Mouse (Mus musculus) erythroblast, embryonic 14.5 days (primary cell): Measurements from ENCODE around the gene Card19. TPM values are rescaled to one million over a fixed set of nuclear protein-coding genes. Genes with fewer than 3 reads are reported as not detected.

Experiments
- H3K27me3 ChIP-seq: 2 replicates; pipeline ENCODE4 v1.6.1; 2012; ENCODE audit warnings: inconsistent platforms; ENCODE audit not compliant: control insufficient read depth
- H3K36me3 ChIP-seq: 2 replicates; pipeline ENCODE4 v1.6.1; 2012; ENCODE audit warnings: mild to moderate bottlenecking, inconsistent platforms; ENCODE audit not compliant: control insufficient read depth
- H3K4me1 ChIP-seq: 2 replicates; pipeline ENCODE4 v1.6.1; 2012; ENCODE audit warnings: inconsistent platforms; ENCODE audit not compliant: control insufficient read depth
- H3K4me3 ChIP-seq: replicated peaks from 2 replicates; pipeline ENCODE3; 2012; ENCODE audit warnings: moderate library complexity, mild to moderate bottlenecking, inconsistent platforms
- H3K9me3 ChIP-seq: 2 replicates; pipeline ENCODE4 v1.6.1; 2012; ENCODE audit warnings: low read length, inconsistent platforms, mixed read lengths; ENCODE audit not compliant: control insufficient read depth
- GATA1 ChIP-seq: IDR thresholded peaks from 2 replicates; pipeline ENCODE4 v1.6.1; 2012; ENCODE audit warnings: low read length, inconsistent platforms, mixed read lengths
- TAL1 ChIP-seq: IDR thresholded peaks from 3 replicates; pipeline ENCODE4 v1.6.1; 2012; ENCODE audit warnings: low read length, inconsistent platforms, mixed read lengths
- polyA plus RNA-seq: library from polyadenylated mRNA; stranded (reverse); fragments of >175 nt; gene quantifications from 2 replicates; pipeline ENCODE4 v1.2.3, GENCODE M21; 2012

The Card19 gene
- polyA plus RNA-seq, 1 experiment: 0.32 TPM

- no peak overlapping the region for H3K4me3 ChIP-seq
- H3K36me3 ChIP-seq: no peaks in the 10 kb centered on the region
- H3K4me1 ChIP-seq: no peaks in the 10 kb centered on the region
- TF ChIP-seq GATA1: no peak
- TF ChIP-seq TAL1: no peak
- no peaks in the 10 kb centered on the region for H3K9me3 ChIP-seq
- no peaks in the 10 kb centered on the region for H3K27me3 ChIP-seq
These were observed 45.2 kb downstream of the Card19 start for GRCm38 (mm10) chr13:49170623-49171022.

GRCm38 (mm10) chr13:49169448-49170207 is 46.2 kb downstream of the Card19 start:
- Histone ChIP-seq H3K4me1 (no peaks in the 10 kb centered on the region), H3K9me3 (no peaks in the 10 kb centered on the region), H3K27me3 (no peaks in the 10 kb centered on the region), H3K4me3 (no peak overlapping the region), H3K36me3 (no peaks in the 10 kb centered on the region)
- TF ChIP-seq GATA1 (no peak), TAL1 (no peak)

- Histone ChIP-seq H3K4me1 (no peaks in the 10 kb centered on the region), H3K27me3 (peaks cover 3% of the 10 kb centered on the region), H3K9me3 (no peaks in the 10 kb centered on the region), H3K4me3 (no peak overlapping the region), H3K36me3 (no peaks in the 10 kb centered on the region)
- TF ChIP-seq TAL1 (no peak), GATA1 (no peak)
These were observed 48.8 kb downstream of the Card19 start for GRCm38 (mm10) chr13:49167081-49167480.

GRCm38 (mm10) chr13:49163645-49164044 is 52.2 kb downstream of the Card19 start:
- TF ChIP-seq GATA1: no peak
- no peak for TF ChIP-seq TAL1
- H3K27me3 ChIP-seq: peaks cover 3% of the 10 kb centered on the region
- no peak overlapping the region for H3K4me3 ChIP-seq
- no peaks in the 10 kb centered on the region for H3K9me3 ChIP-seq
- no peaks in the 10 kb centered on the region for H3K4me1 ChIP-seq
- H3K36me3 ChIP-seq: no peaks in the 10 kb centered on the region

- Histone ChIP-seq H3K4me1 (no peaks in the 10 kb centered on the region), H3K27me3 (peaks cover 3% of the 10 kb centered on the region), H3K36me3 (no peaks in the 10 kb centered on the region), H3K9me3 (no peaks in the 10 kb centered on the region), H3K4me3 (no peak overlapping the region)
- TF ChIP-seq GATA1 (no peak), TAL1 (no peak)
These were observed 53.1 kb downstream of the Card19 start for GRCm38 (mm10) chr13:49162722-49163121.

GRCm38 (mm10) chr13:49161236-49161635 is 54.6 kb downstream of the Card19 start:
- peaks cover 3% of the 10 kb centered on the region for H3K27me3 ChIP-seq
- no peak overlapping the region for H3K4me3 ChIP-seq
- H3K9me3 ChIP-seq: peaks cover 5% of the 10 kb centered on the region
- H3K36me3 ChIP-seq: no peaks in the 10 kb centered on the region
- TF ChIP-seq TAL1: no peak
- TF ChIP-seq GATA1: no peak
- H3K4me1 ChIP-seq: no peaks in the 10 kb centered on the region

- H3K27me3 ChIP-seq: peaks cover 3% of the 10 kb centered on the region
- TF ChIP-seq GATA1 (no peak), TAL1 (no peak)
- H3K36me3 ChIP-seq: no peaks in the 10 kb centered on the region
- no peak overlapping the region for H3K4me3 ChIP-seq
- peaks cover 5% of the 10 kb centered on the region for H3K9me3 ChIP-seq
- H3K4me1 ChIP-seq: no peaks in the 10 kb centered on the region
These were observed 57.7 kb downstream of the Card19 start for GRCm38 (mm10) chr13:49158040-49158713.

- H3K36me3 ChIP-seq: no peaks in the 10 kb centered on the region
- H3K4me3 ChIP-seq: no peak overlapping the region
- H3K9me3 ChIP-seq: peaks cover 5% of the 10 kb centered on the region
- H3K27me3 ChIP-seq: no peaks in the 10 kb centered on the region
- TF ChIP-seq GATA1: no peak
- TF ChIP-seq TAL1: no peak
- H3K4me1 ChIP-seq: no peaks in the 10 kb centered on the region
These were observed 59.2 kb downstream of the Card19 start for GRCm38 (mm10) chr13:49156645-49157044.

- no peaks in the 10 kb centered on the region for H3K4me1 ChIP-seq
- no peak overlapping the region for H3K4me3 ChIP-seq
- peaks cover 3% of the 10 kb centered on the region for H3K27me3 ChIP-seq
- H3K9me3 ChIP-seq: peaks cover 5% of the 10 kb centered on the region
- no peaks in the 10 kb centered on the region for H3K36me3 ChIP-seq
- TF ChIP-seq GATA1 (no peak), TAL1 (no peak)
These were observed 61.2 kb downstream of the Card19 start for GRCm38 (mm10) chr13:49154621-49155020.
